Mouse (Mus musculus) right cerebral cortex, postnatal 14 days (tissue): ENCODE data around the gene Prl2a1.
"Not testable (repeated sequence)": the region's sequence is repeated elsewhere in the genome, so short reads cannot be mapped to it uniquely, and the experiment has no call there.

ENCODE experiments used
- DNase-seq: peaks from one replicate; pipeline ENCODE4 v3.0.0; 2022

Prl2a1 gene

GRCm38 (mm10) chr13:27801354-27801753 lies at the start of gene Prl2a1:
Prl2a1 (plus strand) TSS chr13:27801654.
- DNase-seq: no peak

GRCm38 (mm10) chr13:27780704-27781103 lies 20.8 kb upstream of the Prl2a1 start, which contains the start of gene Prl7c1:
Prl7c1 (minus strand) TSS chr13:27780804.
- not testable (repeated sequence) for DNase-seq

- DNase-seq: no peak
Measured at GRCm38 (mm10) chr13:27799303-27799702, 2.2 kb upstream of the Prl2a1 start.

GRCm38 (mm10) chr13:27802765-27803164 lies 1.3 kb downstream of the Prl2a1 start:
- no peak for DNase-seq

- no peak for DNase-seq
Measured at GRCm38 (mm10) chr13:27849042-27849441, 47.6 kb downstream of the Prl2a1 start, which contains the start of gene Prl2c1. Prl2c1 (plus strand) TSS chr13:27849342.
